Mouse (Mus musculus) G1E (cell line): ENCODE results near the gene Mcee. TPM values are rescaled to one million over a fixed set of nuclear protein-coding genes. Genes with fewer than 3 reads are reported as not detected.

Experiments used
- ATAC-seq: 2 replicates; pipeline ENCODE4 v1.8.0; 2016; ENCODE audit warnings: mild to moderate bottlenecking; ENCODE audit not compliant: insufficient number of reproducible peaks, poor library complexity, low FRiP score, severe bottlenecking; ENCODE audit errors: extremely low read depth
- DNase-seq: peaks from one replicate; pipeline ENCODE4 v3.0.0; 2012; ENCODE audit warnings: low spot score
- H3K27me3 ChIP-seq: 2 replicates; pipeline ENCODE4 v1.6.1; 2012; ENCODE audit warnings: mild to moderate bottlenecking, low read length, inconsistent platforms; ENCODE audit not compliant: insufficient read depth
- H3K36me3 ChIP-seq: replicated peaks from 2 replicates; pipeline ENCODE3; 2012; ENCODE audit warnings: mild to moderate bottlenecking, inconsistent platforms
- H3K4me1 ChIP-seq: 2 replicates; pipeline ENCODE4 v1.6.1; 2012; ENCODE audit warnings: low read depth, low read length, inconsistent platforms, mixed read lengths; ENCODE audit not compliant: insufficient read depth
- H3K4me3 ChIP-seq: 2 replicates; pipeline ENCODE4 v1.5.1; 2012; ENCODE audit warnings: low read depth, mild to moderate bottlenecking, inconsistent platforms, low read length, moderate library complexity, mixed read lengths
- H3K9me3 ChIP-seq: replicated peaks from 2 replicates; pipeline ENCODE4 v1.6.1; 2012; ENCODE audit warnings: inconsistent platforms
- CTCF ChIP-seq: IDR thresholded peaks from 2 replicates; pipeline ENCODE4 v1.5.1; 2012; ENCODE audit warnings: low read depth, low read length, inconsistent platforms, mixed read lengths
- GATA1 ChIP-seq: IDR thresholded peaks from 2 replicates; pipeline ENCODE4 v1.6.1; 2012; ENCODE audit warnings: borderline replicate concordance, low read length, inconsistent platforms, mixed read lengths
- GATA2 ChIP-seq: IDR thresholded peaks from 2 replicates; pipeline ENCODE4 v1.6.1; 2012; ENCODE audit warnings: low read depth, low read length, inconsistent platforms, borderline replicate concordance
- POLR2AphosphoS5 ChIP-seq: IDR thresholded peaks from 2 replicates; pipeline ENCODE4 v1.6.1; 2012; ENCODE audit warnings: low read depth, low read length, inconsistent platforms; ENCODE audit not compliant: insufficient replicate concordance
- TAL1 ChIP-seq: conservative IDR thresholded peaks from 2 replicates; pipeline ENCODE4 v1.6.1; 2012; ENCODE audit warnings: low read depth, low read length, inconsistent platforms, mixed read lengths
- polyA plus RNA-seq: library from polyadenylated mRNA; stranded (reverse); fragments of >175 nt; gene quantifications from 2 replicates; pipeline ENCODE4 v1.2.3, GENCODE M21; 2012
- total RNA-seq, 2 experiments: library from RNA; stranded (forward) in 1 of 2; stranded (reverse) in 1 of 2; fragments of 200-1000 nt in 1 of 2; fragments of >200 nt in 1 of 2; fragmentation: Nextera tagmentation in 1 of 2; gene quantifications; 2 replicates each; pipeline ENCODE4 v1.2.3; 2014 to 2017

Mcee gene
- total RNA-seq (2014; fragmentation: Nextera tagmentation) (35.1 and 39.3 TPM in 2 replicates), total RNA-seq (2017) (72.8 and 75.4 TPM in 2 replicates), polyA plus RNA-seq (1.6 and 2.8 TPM in 2 replicates)

DNA sequence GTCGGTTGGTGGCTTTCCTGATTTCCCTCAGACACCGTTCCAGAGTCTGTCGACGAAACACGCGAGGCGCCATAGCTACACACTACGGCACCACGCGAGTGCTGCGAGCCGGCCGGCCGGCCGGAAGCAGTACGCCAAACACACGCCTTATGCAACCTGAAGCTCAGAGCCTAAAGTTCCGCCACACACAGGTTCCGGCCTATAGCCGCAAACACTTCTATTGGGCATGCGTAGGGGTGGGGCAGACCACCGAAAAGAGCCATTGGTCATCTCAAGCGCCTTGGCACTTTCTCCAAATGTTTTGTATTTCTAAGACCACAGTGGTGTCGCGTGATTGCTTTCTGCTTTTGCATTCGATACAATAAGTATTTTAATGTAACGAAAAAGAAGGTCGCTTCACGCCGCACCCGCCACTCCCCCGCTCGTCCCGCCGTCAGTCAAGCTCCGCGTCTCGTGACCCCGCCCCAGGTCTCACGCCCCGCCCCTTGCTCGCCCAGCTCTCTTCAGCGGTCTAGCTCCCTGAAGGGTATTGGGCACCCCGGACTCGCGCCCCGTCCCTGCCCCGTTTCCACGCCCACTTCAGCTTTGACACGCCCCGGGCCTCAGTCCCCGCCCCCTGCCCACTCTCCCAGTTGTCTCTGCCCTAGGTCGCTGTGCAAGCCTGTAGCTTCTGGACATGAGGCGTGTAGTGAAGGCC is at the start of gene Mcee, which contains the start of gene Mphosph10:
Mcee (plus strand) TSS at position 486 of the 697 bp plus-strand sequence.
Mphosph10 (minus strand) TSS at position 147 of the 697 bp plus-strand sequence.
- DNase-seq (peak; percentile 96), ATAC-seq (peak; percentile 93)
- no peaks in the 10 kb centered on the region for H3K9me3 ChIP-seq
- no peaks in the 10 kb centered on the region for H3K27me3 ChIP-seq
- peak within 1 kb of the TSS; percentile 86 for H3K4me3 ChIP-seq
- H3K4me1 ChIP-seq = peaks cover 29% of the 10 kb centered on the region
- H3K36me3 ChIP-seq = peaks cover 34% of the 10 kb centered on the region
- no peak for TF ChIP-seq CTCF
- TF ChIP-seq POLR2AphosphoS5 = no peak
- TF ChIP-seq TAL1 = no peak
- TF ChIP-seq GATA2 = no peak
- TF ChIP-seq GATA1 = no peak

DNA sequence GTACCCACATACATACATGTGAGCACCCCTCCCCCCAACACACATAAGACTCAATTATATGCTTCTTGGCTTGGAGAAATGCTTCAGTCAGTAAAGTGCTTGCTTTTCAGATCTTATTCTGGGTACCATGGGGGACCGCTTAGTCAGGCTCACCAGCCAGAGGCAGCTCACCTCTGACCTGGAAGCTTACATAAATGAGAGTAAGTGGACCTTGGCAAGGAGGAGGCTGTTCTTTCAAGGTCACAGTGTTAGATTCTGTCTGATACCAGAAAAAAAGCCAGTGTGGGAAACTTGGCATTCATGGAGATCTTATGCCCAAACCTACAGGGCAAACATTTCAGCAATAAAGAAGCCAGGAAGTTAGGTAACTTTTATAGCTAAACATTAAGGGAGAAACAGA is 44.6 kb upstream of the Mcee start:
- ATAC-seq = no peak
- Histone ChIP-seq H3K9me3 (no peaks in the 10 kb centered on the region), H3K27me3 (no peaks in the 10 kb centered on the region), H3K36me3 (peaks cover 75% of the 10 kb centered on the region), H3K4me3 (no peak overlapping the region), H3K4me1 (no peaks in the 10 kb centered on the region)
- TF ChIP-seq GATA2 = no peak
- no peak for TF ChIP-seq CTCF
- no peak for TF ChIP-seq GATA1
- no peak for TF ChIP-seq TAL1
- DNase-seq = no peak

DNA sequence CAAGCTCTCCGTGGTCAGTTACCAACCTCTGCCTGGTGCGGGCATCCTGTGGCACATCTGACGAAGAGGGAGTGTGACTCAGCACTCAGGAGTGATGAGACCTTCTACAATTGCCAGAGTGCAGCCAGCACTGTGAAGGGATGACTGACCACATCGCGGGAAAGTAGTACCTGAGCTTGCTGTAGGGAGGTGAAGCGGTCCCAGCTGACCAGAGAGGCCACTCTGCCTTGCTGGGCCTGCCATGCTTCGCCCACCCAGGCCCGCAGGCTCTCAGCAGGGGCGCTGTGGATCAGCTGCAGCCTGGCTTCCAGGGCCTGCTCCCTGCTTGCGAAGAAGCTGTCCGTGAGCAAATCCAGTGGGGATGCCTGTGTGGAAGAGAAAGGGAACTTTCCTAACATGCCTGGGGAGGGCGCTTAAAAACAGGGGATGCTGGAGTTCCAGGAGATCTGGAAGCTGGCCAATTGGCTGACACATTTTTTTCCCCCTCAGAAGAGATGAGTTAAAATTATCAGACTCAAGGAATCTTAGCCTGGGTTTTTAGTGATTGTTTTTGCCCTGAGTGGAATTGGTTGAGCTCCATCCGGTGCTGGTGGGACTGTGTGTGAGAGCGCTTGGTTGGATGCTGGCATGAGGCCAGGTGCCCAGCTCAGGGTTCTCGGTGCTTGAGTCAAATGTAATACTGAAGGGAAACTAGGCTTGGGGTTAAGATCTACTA is 43.1 kb upstream of the Mcee start:
- no peak for ATAC-seq
- no peaks in the 10 kb centered on the region for H3K4me1 ChIP-seq
- H3K36me3 ChIP-seq = peaks cover 85% of the 10 kb centered on the region
- TF ChIP-seq GATA2 (no peak), CTCF (no peak), GATA1 (no peak), TAL1 (no peak), POLR2AphosphoS5 (no peak)
- no peak overlapping the region for H3K4me3 ChIP-seq
- no peak for DNase-seq
- no peaks in the 10 kb centered on the region for H3K9me3 ChIP-seq
- no peaks in the 10 kb centered on the region for H3K27me3 ChIP-seq

DNA sequence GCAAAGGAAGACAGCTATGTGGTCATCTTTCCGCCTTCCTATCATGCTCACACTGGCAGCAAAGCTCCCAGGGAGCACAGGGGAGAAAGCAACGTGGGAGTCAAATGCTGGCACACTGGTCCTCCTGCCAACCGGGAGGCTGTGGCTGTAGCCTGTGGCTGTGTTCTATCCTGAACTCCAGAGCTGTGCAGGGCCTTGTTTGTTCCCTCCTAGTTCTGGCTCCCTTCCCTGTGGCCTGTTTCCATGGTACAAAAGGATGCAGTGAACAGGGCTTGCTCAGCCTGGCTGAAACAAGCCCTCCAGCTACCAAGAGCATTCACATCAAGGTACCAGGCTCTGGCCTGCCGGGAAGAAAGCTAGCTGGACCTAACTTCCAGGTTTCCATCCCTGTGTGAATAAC is 41.3 kb upstream of the Mcee start:
- no peaks in the 10 kb centered on the region for H3K27me3 ChIP-seq
- no peak for ATAC-seq
- no peaks in the 10 kb centered on the region for H3K4me1 ChIP-seq
- TF ChIP-seq CTCF (no peak), TAL1 (no peak), GATA2 (no peak), POLR2AphosphoS5 (no peak), GATA1 (no peak)
- H3K4me3 ChIP-seq = no peak overlapping the region
- H3K36me3 ChIP-seq = peaks cover 85% of the 10 kb centered on the region
- no peak for DNase-seq
- no peaks in the 10 kb centered on the region for H3K9me3 ChIP-seq

DNA sequence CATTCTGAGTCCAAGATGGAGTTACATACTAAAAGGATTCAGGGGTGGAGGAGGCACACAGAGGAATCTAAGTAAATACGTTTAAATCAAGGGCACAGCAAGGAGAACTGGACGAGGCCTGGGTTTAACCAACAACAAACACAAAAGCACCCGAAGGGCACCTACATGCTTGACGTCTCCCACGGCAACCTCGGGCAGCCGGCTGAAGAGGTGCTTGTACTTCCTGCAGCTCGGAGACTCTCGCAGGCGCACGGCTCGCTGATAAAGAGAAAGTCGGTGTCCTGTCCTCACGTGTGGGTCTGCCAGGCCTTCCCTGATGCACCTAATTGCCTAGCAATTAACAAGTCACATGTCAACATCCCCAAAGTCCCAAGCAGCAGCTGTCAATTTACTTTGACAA is 38.2 kb upstream of the Mcee start:
- Histone ChIP-seq H3K4me1 (no peaks in the 10 kb centered on the region), H3K4me3 (no peak overlapping the region), H3K27me3 (no peaks in the 10 kb centered on the region), H3K36me3 (peaks cover 84% of the 10 kb centered on the region), H3K9me3 (no peaks in the 10 kb centered on the region)
- TF ChIP-seq GATA1 (no peak), GATA2 (no peak), CTCF (no peak), POLR2AphosphoS5 (no peak), TAL1 (no peak)
- DNase-seq (no peak), ATAC-seq (no peak)

DNA sequence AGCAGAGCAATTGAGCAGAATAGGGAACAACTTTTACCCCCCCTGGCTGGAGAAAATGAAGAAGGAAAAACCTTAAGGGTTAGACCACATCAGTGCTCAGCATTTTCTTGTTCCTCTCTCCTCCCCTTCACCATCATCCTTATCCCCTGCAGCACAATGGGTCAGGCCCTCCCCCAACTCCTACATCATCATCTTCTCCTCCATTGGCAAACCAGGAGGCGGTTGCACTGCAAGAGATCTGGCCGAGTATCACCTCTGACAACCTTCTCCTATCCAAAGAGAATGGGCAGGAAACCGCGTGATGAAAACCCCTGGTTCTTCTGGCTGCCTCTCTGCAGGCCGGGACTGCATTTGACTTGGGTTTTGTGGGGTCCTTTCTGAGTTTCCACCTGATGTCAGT is 35.7 kb upstream of the Mcee start:
- DNase-seq (no peak), ATAC-seq (no peak)

More for the DNA sequence above, 35.7 kb upstream of the Mcee start:
- no peaks in the 10 kb centered on the region for H3K27me3 ChIP-seq
- TF ChIP-seq CTCF (no peak), GATA1 (no peak), TAL1 (no peak), GATA2 (no peak), POLR2AphosphoS5 (no peak)
- no peak overlapping the region for H3K4me3 ChIP-seq
- H3K36me3 ChIP-seq = peaks cover 85% of the 10 kb centered on the region
- peaks cover 12% of the 10 kb centered on the region for H3K4me1 ChIP-seq
- no peaks in the 10 kb centered on the region for H3K9me3 ChIP-seq
